Mouse (Mus musculus): Measurements from ENCODE around the gene Rtn2. TPM values are rescaled to one million over a fixed set of nuclear protein-coding genes. Genes with fewer than 3 reads are reported as not detected.

The Rtn2 gene
- polyA plus RNA-seq, 1 experiment from 2014 or later = 39.2 TPM

DNA sequence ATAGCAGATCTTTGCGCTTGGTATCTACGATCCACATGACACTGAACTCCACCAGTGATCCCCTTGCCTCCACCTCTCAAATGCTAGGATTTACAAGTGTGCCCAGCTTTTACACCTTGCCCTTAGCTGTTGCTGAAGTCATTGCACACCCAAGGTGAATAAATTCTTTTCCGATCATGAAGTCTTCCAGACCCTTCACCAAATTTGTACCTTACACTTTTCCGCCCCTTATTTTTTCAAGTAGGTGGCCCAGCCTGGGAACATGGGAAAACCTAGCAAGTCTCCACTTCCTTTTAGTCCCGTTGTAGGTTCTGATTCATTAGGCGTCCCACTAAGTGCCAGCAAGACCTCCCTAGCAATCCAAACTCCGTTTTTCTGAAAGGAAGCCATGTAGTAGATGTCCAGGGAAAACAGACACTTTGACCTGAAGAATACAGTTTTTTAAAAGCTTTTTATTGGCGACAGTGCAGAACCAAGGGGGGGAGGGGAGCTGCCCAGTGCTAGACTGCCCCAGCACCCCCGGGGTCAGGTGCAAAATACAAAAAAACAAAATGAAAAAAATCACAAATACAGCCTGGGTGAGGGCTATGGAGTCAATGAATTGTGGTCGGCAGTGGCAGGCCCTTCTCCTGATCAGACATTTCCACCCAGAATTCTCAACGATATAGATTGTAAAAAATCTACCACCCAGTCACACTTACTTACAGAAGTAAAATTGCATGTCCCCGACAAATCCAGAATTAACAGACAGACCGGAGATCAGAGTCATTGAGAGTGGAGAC lies 20.0 kb downstream of the Rtn2 start:
- Histone ChIP-seq H3K27me3 (peaks cover 63% of the 10 kb centered on the region), H3K4me3 (replicated peaks) (peak overlapping the region; percentile 53; the same call in 1 of the 2 replicates), H3K9me3 (replicated peaks) (no peaks in the 10 kb centered on the region), H3K36me3 (no peaks in the 10 kb centered on the region), H3K4me1 (peaks cover 31% of the 10 kb centered on the region), H3K9ac (no peak overlapping the region), H3K27ac (replicated peaks) (no peak overlapping the region), H3K4me2 (replicated peaks) (no peak overlapping the region)
- 45% methylated on average over 13 of the region's 13 CpGs for WGBS
- ATAC-seq (ENCODE audit: insufficient number of reproducible peaks, low FRiP score, low TSS enrichment, low read depth) = no peak

DNA sequence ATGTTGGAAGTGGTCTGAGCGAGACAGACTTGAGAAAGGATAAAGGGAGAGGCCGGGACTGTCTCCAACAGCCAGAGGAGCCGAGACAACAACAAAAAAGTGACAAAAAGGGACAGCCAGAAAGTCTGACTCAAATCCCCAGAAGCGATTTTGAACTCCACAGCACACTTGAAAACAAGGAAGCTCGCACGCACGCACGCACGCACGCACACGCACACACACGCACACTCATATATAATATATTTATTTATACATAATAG lies 20.6 kb downstream of the Rtn2 start:
- no peaks in the 10 kb centered on the region for H3K36me3 ChIP-seq
- H3K27me3 ChIP-seq = peaks cover 63% of the 10 kb centered on the region
- no peak overlapping the region for H3K4me2 ChIP-seq (replicated peaks)
- no peak overlapping the region for H3K9ac ChIP-seq
- H3K4me1 ChIP-seq = peaks cover 36% of the 10 kb centered on the region
- no peak for ATAC-seq (ENCODE audit: insufficient number of reproducible peaks, low FRiP score, low TSS enrichment, low read depth)
- no peak overlapping the region for H3K4me3 ChIP-seq (replicated peaks)
- H3K9me3 ChIP-seq (replicated peaks) = no peaks in the 10 kb centered on the region
- WGBS = 76% methylated on average over 12 of the region's 12 CpGs
- no peak overlapping the region for H3K27ac ChIP-seq (replicated peaks)

- ATAC-seq (ENCODE audit: insufficient number of reproducible peaks, low FRiP score, low TSS enrichment, low read depth) = no peak
- Histone ChIP-seq H3K9ac (0 out of 2 replicates have a peak overlapping the region, but pooled peaks have one; percentile 4), H3K4me1 (peaks cover 38% of the 10 kb centered on the region)
These were observed 21.3 kb downstream of the Rtn2 start for GRCm38 (mm10) chr7:19303770-19304169.

DNA sequence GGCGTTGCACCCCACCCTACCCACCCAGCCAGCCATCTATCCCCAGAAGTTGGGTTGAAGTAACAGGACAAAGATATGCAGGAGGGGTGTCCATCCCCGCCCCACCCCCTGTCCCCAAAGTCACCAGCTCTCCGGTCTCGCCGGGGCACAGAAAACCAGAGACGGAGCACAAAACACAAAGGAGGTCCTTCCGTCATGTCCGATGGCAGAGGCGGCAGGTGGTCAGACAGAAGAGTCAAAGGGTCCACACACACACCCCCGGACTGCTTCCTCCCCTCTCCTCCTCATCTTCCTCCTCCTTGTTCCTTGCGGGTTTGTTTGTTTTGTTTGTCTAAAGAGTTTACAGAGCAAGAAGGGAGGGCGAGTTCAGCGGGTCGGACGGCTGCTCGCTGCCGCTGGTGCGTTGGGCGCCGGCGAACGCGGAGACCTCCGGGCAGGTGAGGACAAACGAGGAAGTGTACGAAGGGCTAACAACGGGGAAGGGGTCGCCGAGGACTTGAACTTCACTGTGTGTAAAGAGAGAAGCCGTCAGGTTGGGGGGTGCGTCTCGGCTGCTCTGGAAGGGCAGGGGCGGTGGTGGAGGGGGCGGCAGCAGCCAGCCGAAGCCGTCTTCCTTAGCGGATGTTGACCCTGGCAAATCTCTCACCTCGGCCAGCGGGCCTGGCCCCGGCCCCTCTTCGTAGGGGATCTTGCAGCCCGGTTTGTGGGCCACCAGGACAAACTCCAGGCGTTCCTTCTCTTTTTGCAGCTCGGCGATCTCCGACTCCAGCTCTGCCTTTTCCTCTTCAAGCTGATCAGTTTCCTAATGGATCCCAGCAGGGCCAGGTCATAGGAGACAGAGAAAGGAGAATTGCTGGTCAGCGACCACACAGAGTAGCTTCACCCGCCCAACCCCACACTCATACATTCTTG lies 22.3 kb downstream of the Rtn2 start:
- no peak overlapping the region for H3K27ac ChIP-seq (replicated peaks)
- 3% methylated on average over 48 of the region's 48 CpGs for WGBS
- ATAC-seq (ENCODE audit: insufficient number of reproducible peaks, low FRiP score, low TSS enrichment, low read depth) = no peak
- peak overlapping the region; percentile 32 for H3K4me3 ChIP-seq (replicated peaks)
- H3K9me3 ChIP-seq (replicated peaks) = no peaks in the 10 kb centered on the region
- H3K4me2 ChIP-seq (replicated peaks) = peak overlapping the region; percentile 52
- no peak overlapping the region; the same call in 1 of the 2 replicates for H3K9ac ChIP-seq
- no peaks in the 10 kb centered on the region for H3K36me3 ChIP-seq
- H3K27me3 ChIP-seq = peaks cover 63% of the 10 kb centered on the region
- H3K4me1 ChIP-seq = peaks cover 45% of the 10 kb centered on the region

More at GRCm38 (mm10) chr7:19303770-19304169, 21.3 kb downstream of the Rtn2 start:
- Histone ChIP-seq H3K4me2 (replicated peaks) (peak overlapping the region; percentile 40), H3K27me3 (peaks cover 63% of the 10 kb centered on the region), H3K27ac (replicated peaks) (no peak overlapping the region), H3K36me3 (no peaks in the 10 kb centered on the region), H3K4me3 (replicated peaks) (peak overlapping the region; percentile 32), H3K9me3 (replicated peaks) (no peaks in the 10 kb centered on the region)
- WGBS = under 1% methylated on average over 16 of the region's 16 CpGs

DNA sequence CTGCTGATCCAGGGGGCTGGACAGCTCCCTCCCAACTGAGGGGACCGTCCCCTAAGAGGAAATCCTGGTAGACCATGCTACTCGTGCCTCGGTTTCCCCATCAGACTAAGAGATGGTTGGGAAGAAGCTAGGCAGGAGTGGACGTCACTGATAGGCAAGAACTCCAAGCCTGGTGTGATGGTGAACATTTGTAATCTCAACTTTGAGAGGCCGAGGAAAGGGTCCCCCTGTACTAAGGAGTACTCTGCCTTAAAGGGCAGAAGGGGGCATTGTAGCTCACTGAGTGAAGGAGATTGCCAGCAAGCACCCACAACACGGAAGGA lies 22.9 kb downstream of the Rtn2 start:
- Histone ChIP-seq H3K4me1 (peaks cover 47% of the 10 kb centered on the region), H3K27ac (replicated peaks) (no peak overlapping the region), H3K4me2 (replicated peaks) (0 out of 2 replicates have a peak overlapping the region, but pooled peaks have one; percentile 52), H3K36me3 (no peaks in the 10 kb centered on the region), H3K27me3 (peaks cover 63% of the 10 kb centered on the region), H3K9me3 (replicated peaks) (no peaks in the 10 kb centered on the region), H3K9ac (no peak overlapping the region), H3K4me3 (replicated peaks) (peak overlapping the region; percentile 32; the same call in 1 of the 2 replicates)
- ATAC-seq (ENCODE audit: insufficient number of reproducible peaks, low FRiP score, low TSS enrichment, low read depth) = no peak
- WGBS = 10% methylated on average over 6 of the region's 6 CpGs

DNA sequence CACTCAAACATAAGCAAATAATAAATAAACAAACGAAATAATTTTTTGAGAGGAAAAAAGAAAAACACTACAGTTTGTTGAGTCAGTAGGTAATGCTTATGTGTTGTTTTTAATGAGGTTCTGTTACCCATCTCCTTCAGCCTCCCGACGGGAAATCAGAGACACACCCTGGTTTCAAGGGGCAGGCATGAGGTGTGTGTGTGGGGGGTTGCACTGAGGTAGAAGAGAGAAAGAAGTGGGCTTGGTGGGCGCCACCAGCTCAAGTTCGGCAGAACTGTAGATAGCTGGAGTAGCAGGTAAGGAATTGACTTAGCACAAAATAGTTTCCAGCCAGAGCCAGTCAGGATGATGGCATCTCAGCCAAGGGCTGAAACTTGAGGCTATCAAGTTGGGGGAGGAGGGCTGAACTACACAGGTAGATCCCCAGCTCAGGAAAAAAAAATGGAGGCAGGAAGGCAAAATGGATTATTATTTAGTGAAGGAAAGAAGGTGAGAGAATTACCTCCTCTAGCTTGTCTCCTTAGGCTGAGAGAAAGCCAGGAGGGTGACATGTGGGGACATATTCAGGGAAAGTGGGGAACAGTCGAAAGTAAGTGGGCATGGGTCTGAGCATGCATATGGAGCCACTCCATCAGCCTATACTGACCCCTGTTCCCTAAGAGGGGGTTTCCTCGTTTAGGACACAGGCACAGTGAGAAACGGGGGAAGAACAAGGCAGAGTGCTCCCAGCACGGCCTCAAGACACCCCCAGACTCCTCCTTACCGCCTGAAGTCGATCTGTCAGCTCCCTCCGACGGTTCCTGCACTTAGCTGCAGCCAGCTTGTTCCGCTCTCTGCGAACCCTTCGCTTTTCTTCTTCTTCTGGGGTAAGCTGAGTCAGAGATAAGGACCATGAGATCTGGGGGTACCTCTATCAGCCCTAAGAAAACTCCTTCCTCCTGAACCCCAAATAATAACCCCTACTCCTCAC lies 23.7 kb downstream of the Rtn2 start:
- Histone ChIP-seq H3K27me3 (peaks cover 63% of the 10 kb centered on the region), H3K4me1 (peaks cover 50% of the 10 kb centered on the region)

DNA sequence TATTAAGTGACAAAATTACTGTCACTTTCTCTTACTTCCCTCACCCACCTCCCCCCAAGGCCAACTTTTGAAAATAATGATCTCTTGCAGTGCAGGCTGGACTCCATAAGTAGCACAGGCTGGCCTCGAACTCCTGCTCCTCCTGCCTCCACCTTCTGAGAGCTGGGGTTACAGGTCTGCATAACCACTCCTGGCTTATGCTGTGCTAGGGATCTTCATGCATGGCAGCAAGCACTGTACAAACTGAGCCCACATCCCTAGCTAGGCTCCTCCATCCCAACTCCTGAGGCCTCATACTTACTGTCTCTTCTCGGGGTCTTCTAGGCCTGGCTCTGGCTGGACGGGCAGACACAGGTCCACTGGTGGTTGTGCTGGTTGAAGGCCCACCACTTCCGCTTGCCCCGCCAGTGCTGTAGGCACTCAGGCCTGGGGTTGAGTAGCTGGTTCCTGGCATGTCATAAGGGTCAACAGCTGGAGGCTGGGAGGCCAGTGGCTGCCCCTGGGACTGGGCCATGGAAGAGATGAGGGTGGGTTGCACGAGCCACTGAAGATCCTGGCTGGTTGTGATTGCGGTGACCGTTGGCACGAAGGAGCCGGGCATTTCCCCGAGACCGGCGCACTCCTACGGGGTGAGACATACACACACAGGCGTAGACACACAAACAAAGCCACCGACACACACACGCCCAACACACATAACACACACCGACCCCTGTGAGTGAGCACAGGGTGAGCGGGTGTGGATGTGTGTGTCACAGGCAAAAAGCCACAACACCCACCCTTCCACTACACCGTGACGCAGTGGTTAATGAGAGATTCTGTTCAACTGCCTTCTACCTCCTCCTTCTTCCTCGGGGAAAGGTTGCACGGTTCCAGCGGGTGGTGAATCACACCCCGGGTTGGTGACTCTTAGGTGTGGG lies 24.7 kb downstream of the Rtn2 start:
- Histone ChIP-seq H3K9me3 (replicated peaks) (no peaks in the 10 kb centered on the region), H3K4me1 (peaks cover 41% of the 10 kb centered on the region), H3K4me3 (replicated peaks) (peak overlapping the region; percentile 77; the same call in 1 of the 2 replicates), H3K9ac (no peak overlapping the region), H3K27me3 (peaks cover 54% of the 10 kb centered on the region), H3K27ac (replicated peaks) (no peak overlapping the region), H3K4me2 (replicated peaks) (peak overlapping the region; percentile 97; the same call in 1 of the 2 replicates), H3K36me3 (no peaks in the 10 kb centered on the region)
- ATAC-seq (ENCODE audit: insufficient number of reproducible peaks, low FRiP score, low TSS enrichment, low read depth) = no peak
- 67% methylated on average over 25 of the region's 25 CpGs for WGBS

More for the DNA sequence above, 23.7 kb downstream of the Rtn2 start:
- H3K9me3 ChIP-seq (replicated peaks) = no peaks in the 10 kb centered on the region
- 46% methylated on average over 16 of the region's 16 CpGs for WGBS
- H3K4me3 ChIP-seq (replicated peaks) = 0 out of 2 replicates have a peak overlapping the region, but pooled peaks have one; percentile 32
- no peak overlapping the region for H3K4me2 ChIP-seq (replicated peaks)
- H3K36me3 ChIP-seq = no peaks in the 10 kb centered on the region
- no peak overlapping the region for H3K27ac ChIP-seq (replicated peaks)
- no peak for ATAC-seq (ENCODE audit: insufficient number of reproducible peaks, low FRiP score, low TSS enrichment, low read depth)
- H3K9ac ChIP-seq = no peak overlapping the region

DNA sequence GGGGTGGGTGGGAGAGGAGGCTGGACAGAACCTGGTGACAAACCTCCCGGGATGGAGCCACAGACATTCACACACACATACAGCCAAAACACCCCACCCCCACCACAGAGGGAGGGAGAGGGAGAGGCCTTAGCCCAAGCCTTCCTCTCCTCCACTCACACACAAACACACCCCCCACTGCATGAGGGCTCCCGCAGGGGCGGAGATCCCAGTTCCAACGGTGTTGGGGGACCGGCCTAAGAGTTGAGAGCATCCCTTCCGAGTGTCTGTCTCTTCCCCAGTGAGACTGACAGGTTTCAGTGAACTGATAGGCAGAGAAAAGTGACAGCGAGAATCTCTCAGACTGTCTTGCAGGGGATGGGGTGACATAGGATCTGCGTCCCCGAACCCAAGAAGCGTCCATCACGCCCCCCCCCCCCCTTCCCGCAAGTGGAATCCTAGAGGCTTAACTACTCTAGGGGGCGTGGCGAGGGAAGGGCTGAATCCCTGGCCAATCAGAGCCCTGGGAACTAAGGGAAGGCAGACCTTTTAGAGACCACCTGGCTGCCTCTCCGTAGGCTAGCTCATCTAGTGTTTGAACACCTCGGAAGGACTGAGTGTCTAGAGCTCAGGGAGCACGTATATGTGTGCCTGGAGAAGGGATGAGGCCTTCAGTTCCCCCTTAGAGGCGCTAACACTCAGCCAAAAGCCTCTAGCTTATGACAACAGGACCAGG lies 25.5 kb downstream of the Rtn2 start:
- ATAC-seq (ENCODE audit: insufficient number of reproducible peaks, low FRiP score, low TSS enrichment, low read depth) = peak; percentile 64
- no peaks in the 10 kb centered on the region for H3K36me3 ChIP-seq
- peak overlapping the region; percentile 77 for H3K4me3 ChIP-seq (replicated peaks)
- WGBS = 3% methylated on average over 18 of the region's 18 CpGs
- peaks cover 46% of the 10 kb centered on the region for H3K27me3 ChIP-seq
- no peaks in the 10 kb centered on the region for H3K9me3 ChIP-seq (replicated peaks)
- peak overlapping the region; percentile 97 for H3K4me2 ChIP-seq (replicated peaks)
- H3K4me1 ChIP-seq = peaks cover 41% of the 10 kb centered on the region
- H3K27ac ChIP-seq (replicated peaks) = peak overlapping the region; percentile 87
- H3K9ac ChIP-seq = peak overlapping the region; percentile 35

GRCm38 (mm10) chr7:19308454-19309277 lies 26.2 kb downstream of the Rtn2 start:
- peak; percentile 90 for ATAC-seq (ENCODE audit: insufficient number of reproducible peaks, low FRiP score, low TSS enrichment, low read depth)
- peaks cover 38% of the 10 kb centered on the region for H3K4me1 ChIP-seq
- peak overlapping the region; percentile 87 for H3K27ac ChIP-seq (replicated peaks)
- peak overlapping the region; percentile 77 for H3K4me3 ChIP-seq (replicated peaks)
- H3K36me3 ChIP-seq = no peaks in the 10 kb centered on the region
- H3K27me3 ChIP-seq = peaks cover 38% of the 10 kb centered on the region
- H3K9ac ChIP-seq = peak overlapping the region; percentile 35; the same call in 1 of the 2 replicates
- WGBS = under 1% methylated on average over 58 of the region's 58 CpGs
- peak overlapping the region; percentile 97 for H3K4me2 ChIP-seq (replicated peaks)
- H3K9me3 ChIP-seq (replicated peaks) = no peaks in the 10 kb centered on the region
